Mouse (Mus musculus) lung, postnatal 4 days (tissue): ENCODE data around the gene Olfr1281.
"Not testable (repeated sequence)": the region's sequence is repeated elsewhere in the genome, so short reads cannot be mapped to it uniquely, and the experiment has no call there.

ENCODE experiments used
- DNase-seq, 2 experiments: peaks; one replicate each; pipeline ENCODE4 v3.0.0; 2021

The Olfr1281 gene

DNA sequence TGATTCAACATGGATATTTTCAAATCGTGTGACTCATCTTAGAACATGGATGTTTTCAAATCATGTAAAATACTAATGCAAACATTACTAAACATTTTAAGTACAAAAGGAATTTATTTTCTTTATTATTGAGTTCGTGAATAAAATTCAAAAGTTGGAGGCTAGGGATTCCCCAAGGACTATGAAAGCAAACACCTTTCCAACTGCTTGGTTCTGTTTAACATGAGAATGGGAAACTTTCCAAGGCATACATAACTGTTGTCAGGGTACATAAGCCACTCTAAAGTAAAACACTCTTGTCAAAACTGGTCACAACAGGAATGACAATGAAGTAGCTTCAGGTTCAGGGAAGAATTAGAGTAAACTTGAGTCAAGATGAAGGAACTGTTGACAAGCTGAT, at the start of gene Olfr1281:
Gene Olfr1281 (plus strand): TSS at position 301 of the 400 bp plus-strand sequence.
- DNase-seq = no peak

DNA sequence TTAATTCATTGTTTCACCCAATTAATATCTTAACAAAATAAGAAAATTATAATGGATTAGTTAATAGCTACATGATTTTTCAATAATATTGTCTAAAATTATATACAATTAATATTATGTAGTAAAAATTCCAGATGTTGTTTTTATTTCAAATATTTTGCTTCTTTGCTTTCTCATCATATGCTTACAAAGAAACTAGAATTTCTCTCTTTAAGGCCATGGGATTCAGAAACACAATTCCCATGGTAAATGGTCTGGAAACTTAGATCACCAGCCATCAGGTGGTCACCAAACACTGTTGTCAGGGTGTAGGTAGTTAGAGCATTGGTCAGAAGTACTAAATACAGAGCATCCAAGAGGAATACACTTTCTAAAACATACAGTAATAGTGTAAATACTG, 36.5 kb upstream of the Olfr1281 start, which contains the start of gene Olfr1278:
Gene Olfr1278 (plus strand): TSS at position 301 of the 400 bp plus-strand sequence.
- DNase-seq = no peak

DNA sequence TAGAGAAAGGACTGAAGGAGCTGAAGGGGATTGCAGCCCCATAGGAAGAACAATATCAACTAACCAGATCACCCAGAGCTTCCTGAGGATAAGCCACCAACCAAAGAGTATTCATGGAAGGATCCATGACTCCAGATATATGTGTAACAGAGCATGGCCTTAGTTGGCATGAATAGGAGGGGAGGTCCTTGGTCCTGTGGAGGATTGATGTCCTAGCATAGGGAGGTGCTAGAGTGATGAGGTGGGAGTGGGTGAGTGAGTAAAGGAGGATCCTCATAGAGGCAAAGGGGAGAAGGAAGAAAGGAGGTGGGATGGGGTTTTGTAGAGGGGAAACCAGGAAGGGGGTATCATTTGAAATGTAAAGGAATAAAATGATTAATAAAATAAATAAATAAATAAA, 27.8 kb upstream of the Olfr1281 start:
- DNase-seq = no peak

DNA sequence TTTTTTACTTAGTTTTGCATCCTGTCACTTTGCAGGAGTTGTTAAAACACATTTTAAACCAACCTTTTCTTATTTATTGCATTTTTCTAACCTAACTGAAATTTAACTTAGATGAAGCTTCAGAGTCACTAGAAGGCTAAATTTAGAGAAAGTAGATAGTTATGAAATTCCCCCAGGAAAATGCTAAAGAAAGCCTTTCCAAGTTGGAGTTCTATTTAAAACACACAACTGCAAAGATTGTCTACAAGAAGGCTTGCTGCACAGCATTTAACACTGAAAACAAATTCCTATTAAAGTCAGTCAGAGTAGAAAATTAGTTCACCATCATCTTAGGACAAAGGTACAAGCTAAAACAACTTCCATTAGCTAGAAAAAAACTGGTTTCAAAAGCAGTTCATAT, 25.9 kb upstream of the Olfr1281 start, which contains the start of gene Olfr1279:
Gene Olfr1279 (plus strand): TSS at position 262 of the 400 bp plus-strand sequence.
- DNase-seq = no peak

DNA sequence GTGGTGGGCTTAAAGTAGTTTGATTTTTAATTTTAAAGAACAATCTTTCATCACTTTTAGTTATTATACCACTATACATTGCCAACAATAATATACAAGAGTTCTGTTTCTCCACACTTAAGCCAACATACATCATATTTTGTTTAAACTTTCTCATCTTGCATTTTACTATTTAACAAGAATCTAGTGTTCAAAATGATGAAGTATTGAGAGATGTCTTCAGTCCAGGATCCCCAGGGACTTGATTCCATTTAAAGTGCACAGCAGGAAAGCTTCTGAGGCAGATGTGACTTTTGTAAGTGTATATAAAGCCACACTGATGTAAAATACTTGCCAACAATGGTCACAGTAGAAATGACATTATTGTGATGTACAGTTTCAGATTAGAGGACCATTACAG, 12.6 kb upstream of the Olfr1281 start, which contains the start of gene Olfr1280:
Gene Olfr1280 (plus strand): TSS at position 301 of the 400 bp plus-strand sequence.
- no peak for DNase-seq

DNA sequence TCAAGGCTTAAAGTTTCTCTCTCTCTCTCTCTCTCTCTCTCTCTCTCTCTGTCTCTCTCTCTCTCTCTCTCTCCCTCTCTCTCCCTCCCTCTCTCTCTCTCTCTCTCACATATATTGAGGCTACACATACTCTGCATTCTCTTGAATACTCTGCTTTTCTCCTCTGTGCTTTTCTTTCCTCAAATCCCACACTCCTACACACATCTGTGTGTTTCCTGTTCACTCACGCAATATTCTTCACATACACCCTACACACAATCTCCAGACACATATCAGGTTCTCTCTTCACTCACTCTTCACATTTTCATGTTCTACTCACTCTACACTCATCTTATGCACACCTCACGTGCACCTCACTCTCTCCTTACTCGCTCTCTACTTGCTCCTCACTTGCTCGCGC, 7.4 kb downstream of the Olfr1281 start:
- not testable (repeated sequence) for DNase-seq

DNA sequence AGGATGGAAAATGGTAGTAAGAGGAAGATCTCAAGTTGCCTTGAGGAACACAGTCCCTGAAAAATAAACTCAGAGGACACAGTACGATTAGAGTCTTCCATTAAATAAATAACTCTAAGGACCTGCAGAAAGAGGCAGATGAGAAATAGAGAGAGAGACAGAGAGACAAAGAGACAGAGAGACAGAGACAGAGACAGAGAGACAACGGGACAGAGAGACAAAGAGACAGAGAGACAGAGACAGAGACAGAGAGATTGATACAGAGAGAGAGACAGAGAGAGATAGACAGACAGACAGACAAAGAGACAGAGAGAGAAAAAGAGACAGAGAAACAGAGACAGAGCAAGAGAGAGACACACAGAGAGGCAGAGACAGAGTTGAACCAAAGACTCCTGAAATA, 9.7 kb downstream of the Olfr1281 start, which contains the start of gene Olfr1282:
Gene Olfr1282 (minus strand): TSS at position 101 of the 400 bp plus-strand sequence.
- no peak for DNase-seq

DNA sequence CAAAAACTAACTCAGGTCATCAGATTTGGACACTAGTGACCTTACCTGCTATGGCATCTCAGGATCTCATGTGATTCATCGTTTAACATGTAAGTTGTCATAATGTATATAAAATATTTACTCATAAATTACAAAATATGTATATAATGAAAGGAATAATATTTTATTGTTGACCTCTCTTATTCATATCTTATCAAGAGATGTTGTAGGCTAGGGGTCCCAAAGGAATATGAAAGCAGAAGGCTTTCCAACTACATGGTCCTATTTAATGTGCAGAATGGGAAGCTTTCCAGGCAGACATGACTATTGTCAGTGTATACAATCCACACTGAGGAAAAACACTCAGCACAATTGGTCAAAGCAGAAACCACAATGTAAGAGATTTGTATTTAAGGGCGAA, 40.2 kb downstream of the Olfr1281 start, which contains the start of gene Olfr1283:
Gene Olfr1283 (plus strand): TSS at position 301 of the 400 bp plus-strand sequence.
- no peak for DNase-seq

DNA sequence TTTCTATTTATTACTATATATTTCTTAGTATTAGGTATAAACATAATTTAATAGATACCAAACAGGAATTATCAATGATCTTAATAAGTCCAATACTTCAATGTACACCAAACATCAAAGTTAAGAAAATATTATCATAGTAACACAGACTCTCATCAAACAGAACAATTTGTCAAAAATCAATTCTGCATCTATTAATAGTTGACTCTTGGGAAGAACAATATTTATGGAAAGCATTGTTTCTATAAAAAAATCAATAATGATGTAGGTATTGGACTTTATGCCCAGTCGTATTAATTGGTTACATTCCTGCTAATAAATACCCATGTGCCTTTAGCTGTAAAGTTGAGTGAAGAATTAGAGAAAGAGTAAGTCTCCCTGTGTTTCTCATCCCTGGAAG, 48.9 kb downstream of the Olfr1281 start, which contains the start of gene Olfr1284:
Gene Olfr1284 (plus strand): TSS at position 301 of the 400 bp plus-strand sequence.
- no peak for DNase-seq
